In genomic region chr2:73385641-73386355, GRCm38 (mm10) we compare ENCODE assay signal across 7 mouse cellular contexts. TPM values are rescaled to one million over a fixed set of nuclear protein-coding genes. Genes with fewer than 3 reads are reported as not detected.
DNase-seq lines count a peak whose midpoint lies in the region; ATAC-seq and TF ChIP-seq lines count a peak whose summit lies in the region.

No protein-coding gene starts in this region.

- H3K4me2 ChIP-seq in lung, embryonic 14.5 days: peak overlapping the region; percentile 99
- peak overlapping the region; percentile 75 for H3K4me2 ChIP-seq in heart, embryonic 16.5 days (ENCODE audit: low read depth, low read length)
- peak overlapping the region; percentile 68 for H3K4me2 ChIP-seq in liver, embryonic 14.5 days (ENCODE audit: low read depth)
- H3K4me2 ChIP-seq in stomach, embryonic 15.5 days: peak overlapping the region; percentile 98

- no peaks in the 10 kb centered on the region for H3K4me1 ChIP-seq in lung, embryonic 14.5 days (ENCODE audit: insufficient read depth)
- peaks cover 6% of the 10 kb centered on the region; the same call in 1 of the 2 replicates for H3K4me1 ChIP-seq in heart, embryonic 16.5 days (ENCODE audit: control insufficient read depth, insufficient read depth, low read length)
- peaks cover 7 to 10% of the 10 kb centered on the region in 2 experiments; a peak in 3 of 4 replicates for H3K4me1 ChIP-seq in liver, embryonic 14.5 days (replicated peaks; ENCODE audit: control insufficient read depth in 2 of 2, insufficient read depth in 2 of 2, low read length in 1 of 2)
- 0 out of 2 replicates have a peak, but pooled peaks cover 4% of the 10 kb centered on the region for H3K4me1 ChIP-seq in stomach, embryonic 15.5 days

- no peaks in the 10 kb centered on the region for H3K9me3 ChIP-seq in lung, embryonic 14.5 days (ENCODE audit: low read depth, low read length)
- H3K9me3 ChIP-seq in heart, embryonic 16.5 days (replicated peaks; ENCODE audit: control insufficient read depth, low read length): no peaks in the 10 kb centered on the region
- no peaks in the 10 kb centered on the region for H3K9me3 ChIP-seq in liver, embryonic 14.5 days (ENCODE audit: control insufficient read depth, low read length)
- no peaks in the 10 kb centered on the region for H3K9me3 ChIP-seq in stomach, embryonic 15.5 days

- DNase-seq in lung, embryonic 14.5 days: no peak
- no peak for DNase-seq in lung, postnatal 4 days
- DNase-seq in c-Kit-positive CD71-positive TER-119-positive erythroid progenitor cells, embryonic 14.5 days (ENCODE audit: low spot score): peak; percentile 49
- DNase-seq in liver, embryonic 14.5 days (ENCODE audit: low read depth in 3 of 3, low spot score in 3 of 3): peak; percentile 41 to 56 (median 47)
- DNase-seq in urinary bladder, postnatal 10 days (ENCODE audit: low spot score): no peak

- WGBS in lung, embryonic 14.5 days: 1% methylated on average over 29 of the region's 29 CpGs
- under 1% methylated on average over 29 of the region's 29 CpGs for WGBS in heart, embryonic 16.5 days
- WGBS in liver, embryonic 14.5 days (ENCODE audit: insufficient replicate concordance): under 1% methylated on average over 29 of the region's 29 CpGs
- WGBS in stomach, embryonic 15.5 days: 2% methylated on average over 29 of the region's 29 CpGs

- H3K9ac ChIP-seq in lung, embryonic 14.5 days: peak overlapping the region; percentile 57
- H3K9ac ChIP-seq in heart, embryonic 16.5 days (ENCODE audit: low read length): peak overlapping the region; percentile 69
- H3K9ac ChIP-seq in liver, embryonic 14.5 days (replicated peaks): peak overlapping the region; percentile 43
- peak overlapping the region; percentile 42 for H3K9ac ChIP-seq in stomach, embryonic 15.5 days

- H3K36me3 ChIP-seq in lung, embryonic 14.5 days (ENCODE audit: insufficient read depth): no peaks in the 10 kb centered on the region
- H3K36me3 ChIP-seq in heart, embryonic 16.5 days (ENCODE audit: control insufficient read depth, insufficient read depth): no peaks in the 10 kb centered on the region
- peaks cover 4% of the 10 kb centered on the region; the same call in 1 of the 2 replicates for H3K36me3 ChIP-seq in liver, embryonic 14.5 days (replicated peaks; ENCODE audit: control insufficient read depth, insufficient read depth, low read depth)
- no peaks in the 10 kb centered on the region for H3K36me3 ChIP-seq in stomach, embryonic 15.5 days

- no peak for ATAC-seq in lung, embryonic 14.5 days (ENCODE audit: insufficient read depth)
- peak; percentile 23 for ATAC-seq in heart, embryonic 16.5 days (replicated peaks; ENCODE audit: extremely low read depth, insufficient read depth, low FRiP score)
- ATAC-seq in liver, embryonic 14.5 days (ENCODE audit: insufficient read depth): peak; percentile 19; the same call in 1 of the 2 replicates
- ATAC-seq in stomach, embryonic 15.5 days (ENCODE audit: insufficient read depth, low FRiP score, low read depth): peak; percentile 37

- no peaks in the 10 kb centered on the region for H3K27me3 ChIP-seq in lung, embryonic 14.5 days (ENCODE audit: insufficient read depth, low read length)
- H3K27me3 ChIP-seq in heart, embryonic 16.5 days (ENCODE audit: control insufficient read depth, insufficient read depth, low read length): no peaks in the 10 kb centered on the region
- H3K27me3 ChIP-seq in liver, embryonic 14.5 days (ENCODE audit: control insufficient read depth, insufficient read depth, low read length): no peaks in the 10 kb centered on the region
- no peaks in the 10 kb centered on the region for H3K27me3 ChIP-seq in stomach, embryonic 15.5 days (replicated peaks)

- H3K4me3 ChIP-seq in lung, embryonic 14.5 days (ENCODE audit: low read depth, low read length): peak overlapping the region; percentile 67
- H3K4me3 ChIP-seq in heart, embryonic 16.5 days (ENCODE audit: low read length): peak overlapping the region; percentile 66
- H3K4me3 ChIP-seq in liver, embryonic 14.5 days (ENCODE audit: insufficient read depth in 1 of 2, low read depth in 2 of 2, low read length in 2 of 2): peak overlapping the region; percentile 55 to 79
- H3K4me3 ChIP-seq in stomach, embryonic 15.5 days (replicated peaks): peak overlapping the region; percentile 61

- TF ChIP-seq EP300 in liver, embryonic 14.5 days (IDR thresholded peaks at IDR 0.05; ENCODE audit: low read depth): peak; percentile 29; the same call in 1 of the 2 replicates

- H3K27ac ChIP-seq in lung, embryonic 14.5 days (ENCODE audit: low read depth): peak overlapping the region; percentile 48
- H3K27ac ChIP-seq in heart, embryonic 16.5 days (ENCODE audit: low read length): peak overlapping the region; percentile 64
- H3K27ac ChIP-seq in liver, embryonic 14.5 days: peak overlapping the region; percentile 3
- no peak overlapping the region for H3K27ac ChIP-seq in stomach, embryonic 15.5 days

- TF ChIP-seq CTCF in lung, embryonic 14.5 days (IDR thresholded peaks at IDR 0.05; ENCODE audit: low read depth): no peak
- no peak for TF ChIP-seq CTCF in liver, embryonic 14.5 days (IDR thresholded peaks at IDR 0.05; ENCODE audit: low read depth)

RNA-seq across cellular contexts. Expression of gene Gpr155, which starts 0.6 kb away (rescaled TPM):
- 6.2 and 6.9 TPM in 2 replicates for polyA plus RNA-seq in lung, embryonic 14.5 days (2014; fragmentation: Nextera tagmentation; extraction: Ambion mirVana)
- polyA plus RNA-seq in heart, embryonic 16.5 days (2015; fragmentation: Nextera tagmentation; extraction: Ambion mirVana): 6.2 and 6.7 TPM in 2 replicates
- 3.0 and 4.1 TPM in 2 replicates for polyA plus RNA-seq in liver, embryonic 14.5 days (2012; rRNA removed)
- polyA plus RNA-seq in liver, embryonic 14.5 days (2014; fragmentation: Nextera tagmentation; extraction: Ambion mirVana): 8.9 and 9.0 TPM in 2 replicates
- 4.1 and 6.0 TPM in 2 replicates for polyA plus RNA-seq in stomach, embryonic 15.5 days (2015; fragmentation: Nextera tagmentation; extraction: Ambion mirVana)

Comparison
In these comparisons a context has a peak if more than half of its experiments do, and no peak if none do; other contexts are left out.
1. DNase-seq: peak in c-Kit-positive CD71-positive TER-119-positive erythroid progenitor cells, embryonic 14.5 days (single experiment) and liver, embryonic 14.5 days (3 of 3); none in lung, embryonic 14.5 days (single experiment), lung, postnatal 4 days (0 of 2) and urinary bladder, postnatal 10 days (single experiment).
2. Peak in every context shown above with its lines, with median percentiles within 50 percentile points of each other: H3K4me2 ChIP-seq, H3K4me3 ChIP-seq and H3K9ac ChIP-seq.